Mouse (Mus musculus): ENCODE data around the gene Crebzf. TPM values are rescaled to one million over a fixed set of nuclear protein-coding genes. Genes with fewer than 3 reads are reported as not detected.
A peak's percentile ranks its signal among the peaks of the same experiment; 100 is the strongest.

Gene Crebzf
- polyA plus RNA-seq (2015; fragmentation: Nextera tagmentation; extraction: Ambion mirVana), result 36.4 and 38.9 TPM in 2 replicates

DNA sequence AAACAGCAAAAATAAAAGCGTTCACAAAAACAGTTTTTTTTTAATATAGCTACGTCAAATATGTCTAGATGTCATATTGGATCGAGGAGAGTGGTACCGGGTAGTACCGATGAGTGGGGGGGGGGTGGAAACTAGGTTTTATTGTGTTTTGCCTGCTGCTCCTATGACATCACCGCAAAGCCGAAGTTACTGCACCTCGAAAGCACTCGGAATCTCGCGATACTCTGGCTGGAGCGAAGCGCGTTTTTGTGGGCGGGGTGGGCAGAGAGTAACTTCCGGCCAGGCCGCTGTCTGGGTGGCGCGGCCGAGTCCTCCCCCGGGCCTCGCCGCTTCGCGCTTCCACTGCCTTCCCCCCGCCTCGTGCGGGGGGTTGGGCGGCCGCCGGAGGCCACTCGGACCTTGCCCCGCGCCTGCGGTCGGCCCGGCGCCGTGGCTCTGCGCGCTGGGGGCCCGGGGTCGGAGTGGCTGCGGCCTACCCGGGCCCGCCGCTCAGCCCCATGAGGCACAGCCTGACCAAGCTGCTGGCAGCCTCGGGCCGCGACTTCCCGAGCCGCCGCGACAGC, at the start of gene Crebzf:
Gene Crebzf, plus strand, starts transcription at position 212 of the 563 bp plus-strand sequence.
- WGBS, result under 1% methylated on average over 54 of the region's 54 CpGs
- Histone ChIP-seq H3K9me3 (replicated peaks) (no peaks in the 10 kb centered on the region), H3K27ac (replicated peaks) (peak within 1 kb of the TSS; percentile 97), H3K36me3 (peaks cover 2% of the 10 kb centered on the region; the same call in 1 of the 2 replicates), H3K9ac (peak within 1 kb of the TSS; percentile 98), H3K27me3 (no peaks in the 10 kb centered on the region), H3K4me1 (no peaks in the 10 kb centered on the region), H3K4me3 (replicated peaks) (peak within 1 kb of the TSS; percentile 91), H3K4me2 (replicated peaks) (peak within 1 kb of the TSS; percentile 67)
- ATAC-seq (ENCODE audit: insufficient number of reproducible peaks, low FRiP score, low TSS enrichment, low read depth), result peak; percentile 96

DNA sequence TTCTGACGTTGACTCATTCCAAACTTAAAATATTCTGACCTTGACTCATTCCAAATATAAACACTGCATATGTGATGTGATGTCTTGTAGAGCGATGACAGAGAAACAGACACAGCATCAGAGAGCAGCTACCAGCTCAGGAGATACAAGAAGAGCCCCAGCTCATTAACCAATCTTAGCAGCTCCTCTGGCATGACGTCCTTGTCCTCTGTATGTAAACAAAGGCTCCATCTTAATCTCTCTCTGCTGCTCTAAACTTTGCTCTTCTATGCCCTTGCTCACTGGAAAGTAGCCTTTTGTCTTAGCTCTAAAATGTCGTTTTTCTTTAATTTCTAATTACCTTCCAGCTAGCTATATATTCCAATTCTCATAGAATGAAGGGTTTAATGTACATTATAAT, 47.5 kb upstream of the Crebzf start:
- Histone ChIP-seq H3K27me3 (no peaks in the 10 kb centered on the region), H3K9ac (no peak overlapping the region), H3K27ac (replicated peaks) (no peak overlapping the region), H3K36me3 (no peaks in the 10 kb centered on the region), H3K9me3 (replicated peaks) (no peaks in the 10 kb centered on the region), H3K4me1 (no peaks in the 10 kb centered on the region; the same call in 1 of the 2 replicates), H3K4me3 (replicated peaks) (no peak overlapping the region), H3K4me2 (replicated peaks) (no peak overlapping the region)
- 44% methylated on average over 4 of the region's 4 CpGs for WGBS
- ATAC-seq (ENCODE audit: insufficient number of reproducible peaks, low FRiP score, low TSS enrichment, low read depth), result no peak

DNA sequence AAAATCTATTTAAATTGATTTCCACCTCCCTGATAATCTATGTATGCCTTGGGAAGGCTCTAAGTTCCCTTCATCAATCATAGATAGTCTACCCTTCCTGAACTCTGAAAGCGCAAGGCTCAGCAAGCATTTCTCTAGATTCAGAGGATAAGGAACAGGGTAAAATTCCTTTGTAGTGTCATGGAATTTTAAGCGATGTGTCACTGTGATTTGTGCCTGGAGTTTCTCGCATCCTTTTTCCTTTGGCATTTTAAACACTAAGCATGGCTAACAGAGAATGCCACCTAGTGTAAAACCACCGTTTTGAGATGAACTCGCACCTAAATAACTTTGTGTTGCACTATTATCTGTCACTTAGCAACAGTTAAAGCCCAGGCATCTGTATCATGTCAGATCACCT, 46.6 kb upstream of the Crebzf start:
- Histone ChIP-seq H3K4me3 (replicated peaks) (no peak overlapping the region), H3K4me1 (no peaks in the 10 kb centered on the region; the same call in 1 of the 2 replicates), H3K4me2 (replicated peaks) (no peak overlapping the region), H3K9me3 (replicated peaks) (no peaks in the 10 kb centered on the region), H3K27me3 (no peaks in the 10 kb centered on the region), H3K9ac (no peak overlapping the region), H3K27ac (replicated peaks) (no peak overlapping the region), H3K36me3 (no peaks in the 10 kb centered on the region)
- no peak for ATAC-seq (ENCODE audit: insufficient number of reproducible peaks, low FRiP score, low TSS enrichment, low read depth)
- WGBS, result 66% methylated on average over 5 of the region's 5 CpGs

DNA sequence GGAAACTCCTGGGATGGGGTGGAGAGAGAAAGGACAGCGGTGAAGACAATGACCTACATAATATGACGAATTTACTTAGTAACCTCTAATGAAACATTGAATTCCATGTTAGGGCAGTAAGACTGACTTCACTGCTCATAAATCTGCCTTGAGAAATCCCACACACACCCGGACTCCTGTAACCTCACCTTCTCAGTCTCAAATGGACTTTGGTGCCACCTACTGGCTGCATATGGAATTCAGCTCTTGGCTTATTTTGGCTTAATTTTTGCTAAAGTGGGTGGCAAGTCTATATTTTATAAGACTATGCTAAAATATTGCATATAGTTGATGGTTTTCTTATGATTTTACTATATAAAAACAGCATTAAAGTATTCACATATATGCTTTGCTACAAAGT, 32.6 kb upstream of the Crebzf start:
- ATAC-seq (ENCODE audit: insufficient number of reproducible peaks, low FRiP score, low TSS enrichment, low read depth), result no peak
- Histone ChIP-seq H3K4me1 (no peaks in the 10 kb centered on the region), H3K27me3 (no peaks in the 10 kb centered on the region), H3K9ac (no peak overlapping the region), H3K36me3 (no peaks in the 10 kb centered on the region), H3K9me3 (replicated peaks) (no peaks in the 10 kb centered on the region), H3K4me2 (replicated peaks) (no peak overlapping the region), H3K27ac (replicated peaks) (no peak overlapping the region), H3K4me3 (replicated peaks) (no peak overlapping the region)
- 54% methylated on average over 3 of the region's 3 CpGs for whole genome bisulfite sequencing

- Histone ChIP-seq H3K9ac (peak within 1 kb of the TSS; percentile 42), H3K27ac (replicated peaks) (no peak within 1 kb of the TSS), H3K4me2 (replicated peaks) (peak within 1 kb of the TSS; percentile 69), H3K36me3 (no peaks in the 10 kb centered on the region), H3K9me3 (replicated peaks) (no peaks in the 10 kb centered on the region), H3K4me1 (peaks cover 8% of the 10 kb centered on the region; the same call in 1 of the 2 replicates), H3K4me3 (replicated peaks) (peak within 1 kb of the TSS; percentile 41), H3K27me3 (no peaks in the 10 kb centered on the region)
- ATAC-seq (ENCODE audit: insufficient number of reproducible peaks, low FRiP score, low TSS enrichment, low read depth), result peak; percentile 100
- WGBS, result 21% methylated on average over 29 of the region's 29 CpGs
Measured at GRCm38 (mm10) chr7:90426020-90427001, 16.2 kb upstream of the Crebzf start, which contains the start of gene Ccdc89. TSS of gene Ccdc89 (plus strand) at chr7:90426577.

DNA sequence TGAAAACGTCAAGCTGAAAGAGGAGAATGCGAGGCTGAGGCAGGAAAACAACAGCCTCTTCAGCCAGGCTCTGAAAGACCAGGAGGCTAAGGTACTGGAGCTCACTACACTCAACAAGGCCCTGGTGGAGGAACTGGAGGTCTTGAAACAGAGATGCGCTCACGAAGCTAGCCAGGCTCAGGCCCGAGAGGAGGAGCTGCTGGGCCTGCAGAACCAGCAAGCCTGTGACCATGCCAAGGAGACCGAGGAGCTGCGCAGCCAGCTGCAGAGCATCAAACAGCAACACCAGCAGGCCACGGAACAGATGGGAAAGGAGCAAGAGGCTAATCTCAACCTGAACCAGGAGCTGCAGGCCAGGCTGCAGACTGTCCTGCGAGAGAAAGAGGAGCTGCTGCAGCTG, 15.5 kb upstream of the Crebzf start:
- H3K9ac ChIP-seq, result 0 out of 2 replicates have a peak overlapping the region, but pooled peaks have one; percentile 42
- H3K4me2 ChIP-seq (replicated peaks), result peak overlapping the region; percentile 69
- H3K27me3 ChIP-seq, result no peaks in the 10 kb centered on the region
- peaks cover 8% of the 10 kb centered on the region; the same call in 1 of the 2 replicates for H3K4me1 ChIP-seq
- H3K9me3 ChIP-seq (replicated peaks), result no peaks in the 10 kb centered on the region
- H3K27ac ChIP-seq (replicated peaks), result no peak overlapping the region
- 74% methylated on average over 9 of the region's 9 CpGs for WGBS
- H3K36me3 ChIP-seq, result no peaks in the 10 kb centered on the region
- no peak for ATAC-seq (ENCODE audit: insufficient number of reproducible peaks, low FRiP score, low TSS enrichment, low read depth)
- peak overlapping the region; percentile 41 for H3K4me3 ChIP-seq (replicated peaks)

DNA sequence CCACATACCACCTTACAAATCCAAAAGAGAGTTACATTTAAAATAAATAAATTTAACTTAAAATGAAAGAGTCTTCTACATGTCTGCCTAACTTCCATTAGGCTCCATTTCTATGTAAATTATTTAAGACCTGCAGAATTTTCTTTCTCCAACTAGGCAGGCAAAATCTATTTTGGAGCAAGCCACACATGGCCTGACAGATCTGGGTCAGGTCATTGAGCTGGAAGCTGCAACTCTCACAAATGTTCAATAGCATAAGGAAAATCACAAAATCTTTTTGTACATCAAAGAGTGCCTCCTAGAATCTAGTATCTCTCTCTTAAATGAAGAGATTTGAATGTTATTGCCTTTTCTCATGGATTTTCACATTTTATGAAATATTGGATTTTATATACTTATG, 10.3 kb upstream of the Crebzf start:
- H3K27ac ChIP-seq (replicated peaks), result no peak overlapping the region
- no peaks in the 10 kb centered on the region for H3K36me3 ChIP-seq
- no peaks in the 10 kb centered on the region for H3K27me3 ChIP-seq
- H3K4me3 ChIP-seq (replicated peaks), result no peak overlapping the region
- no peak for ATAC-seq (ENCODE audit: insufficient number of reproducible peaks, low FRiP score, low TSS enrichment, low read depth)
- H3K9me3 ChIP-seq (replicated peaks), result no peaks in the 10 kb centered on the region
- H3K4me1 ChIP-seq, result 0 out of 2 replicates have a peak, but pooled peaks cover under 1% of the 10 kb centered on the region
- H3K9ac ChIP-seq, result no peak overlapping the region
- no peak overlapping the region for H3K4me2 ChIP-seq (replicated peaks)

DNA sequence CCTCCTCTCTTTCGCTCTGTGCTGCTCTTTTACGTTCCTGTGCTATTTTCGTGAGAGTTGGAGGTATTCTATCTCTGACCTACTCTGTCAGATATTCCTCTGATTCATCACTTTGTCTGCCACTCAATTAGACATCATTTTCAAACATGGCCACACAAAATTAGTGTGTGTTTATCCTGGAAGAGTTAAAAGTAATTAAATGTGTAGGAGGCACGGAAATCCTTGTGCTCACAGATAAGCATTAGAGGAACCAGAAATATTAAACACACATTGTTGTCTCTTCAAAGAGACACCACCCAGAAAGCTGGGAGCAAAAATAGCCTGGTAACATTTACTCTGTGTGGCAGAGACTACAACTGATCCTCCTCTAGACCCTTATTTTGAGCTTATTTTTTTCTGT, 2.5 kb upstream of the Crebzf start:
- H3K27ac ChIP-seq (replicated peaks), result no peak overlapping the region
- no peak overlapping the region for H3K4me3 ChIP-seq (replicated peaks)
- no peak for ATAC-seq (ENCODE audit: insufficient number of reproducible peaks, low FRiP score, low TSS enrichment, low read depth)
- H3K9ac ChIP-seq, result no peak overlapping the region
- H3K9me3 ChIP-seq (replicated peaks), result no peaks in the 10 kb centered on the region
- WGBS, result 84% methylated on average over 4 of the region's 4 CpGs
- H3K27me3 ChIP-seq, result no peaks in the 10 kb centered on the region
- no peaks in the 10 kb centered on the region for H3K4me1 ChIP-seq
- H3K36me3 ChIP-seq, result no peaks in the 10 kb centered on the region
- no peak overlapping the region for H3K4me2 ChIP-seq (replicated peaks)

DNA sequence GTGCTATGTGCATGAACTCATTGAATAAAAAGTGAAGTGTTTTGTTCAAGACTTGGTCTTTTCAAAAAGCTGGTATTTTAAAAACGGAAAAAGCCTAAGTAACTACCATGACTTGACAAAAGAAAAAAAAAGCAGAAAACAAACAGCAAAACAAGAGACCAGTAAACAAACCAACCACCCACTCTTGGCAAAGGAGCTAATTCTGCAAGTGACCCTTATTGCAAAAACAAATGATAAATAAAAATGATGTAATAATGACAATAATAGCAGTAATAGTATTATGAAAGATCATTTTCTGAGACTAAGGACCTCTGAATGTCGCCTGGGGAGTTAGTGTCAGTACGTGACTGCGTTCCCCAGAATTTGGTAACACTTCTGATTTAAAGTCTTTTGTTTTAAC, 459 bp upstream of the Crebzf start:
- H3K36me3 ChIP-seq, result no peaks in the 10 kb centered on the region
- peak overlapping the region; percentile 91 for H3K4me3 ChIP-seq (replicated peaks)
- peak overlapping the region; percentile 97 for H3K27ac ChIP-seq (replicated peaks)
- H3K9ac ChIP-seq, result peak overlapping the region; percentile 33; the same call in 1 of the 2 replicates
- 7% methylated on average over 4 of the region's 4 CpGs for WGBS
- H3K9me3 ChIP-seq (replicated peaks), result no peaks in the 10 kb centered on the region
- H3K27me3 ChIP-seq, result no peaks in the 10 kb centered on the region
- no peaks in the 10 kb centered on the region for H3K4me1 ChIP-seq
- ATAC-seq (ENCODE audit: insufficient number of reproducible peaks, low FRiP score, low TSS enrichment, low read depth), result no peak
- H3K4me2 ChIP-seq (replicated peaks), result peak overlapping the region; percentile 56

DNA sequence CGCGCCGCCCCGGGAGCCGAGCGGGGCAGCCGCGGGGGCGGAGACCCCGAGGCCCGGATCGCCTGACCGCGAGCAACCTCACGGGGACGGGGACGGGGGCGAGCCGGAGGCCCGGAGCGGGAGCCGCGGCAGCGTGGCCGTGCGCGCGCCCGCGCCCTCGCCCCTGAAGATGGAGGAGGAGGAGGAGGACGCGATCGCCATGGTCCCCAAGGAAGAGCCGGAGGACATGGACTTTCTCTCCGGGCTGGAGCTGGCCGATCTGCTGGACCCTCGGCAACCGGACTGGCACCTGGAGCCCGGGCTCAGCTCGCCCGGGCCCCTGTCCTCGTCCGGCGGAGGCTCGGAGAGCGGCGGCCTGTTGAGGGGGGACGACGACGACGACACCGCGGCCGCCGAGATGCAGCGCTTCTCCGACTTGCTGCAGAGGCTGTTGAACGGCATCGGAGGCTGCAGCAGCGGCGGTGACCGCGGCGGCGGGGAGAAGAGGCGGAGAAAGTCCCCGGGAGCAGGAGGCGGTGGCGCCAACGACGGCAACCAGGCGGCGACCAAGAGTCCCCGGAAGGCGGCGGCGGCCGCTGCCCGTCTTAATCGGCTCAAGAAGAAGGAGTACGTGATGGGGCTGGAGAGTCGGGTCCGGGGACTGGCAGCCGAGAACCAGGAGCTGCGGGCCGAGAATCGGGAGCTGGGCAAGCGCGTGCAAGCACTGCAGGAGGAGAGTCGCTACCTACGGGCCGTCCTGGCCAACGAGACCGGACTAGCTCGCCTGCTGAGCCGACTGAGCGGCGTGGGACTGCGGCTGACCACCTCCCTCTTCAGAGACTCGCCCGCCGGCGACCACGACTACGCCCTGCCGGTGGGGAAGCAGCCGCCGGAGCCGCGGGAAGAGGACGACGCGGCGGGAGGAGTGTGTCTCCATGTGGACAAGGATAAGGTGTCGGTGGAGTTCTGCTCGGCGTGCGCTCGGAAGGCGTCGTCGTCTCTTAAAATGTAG, 867 bp downstream of the Crebzf start:
- Histone ChIP-seq H3K4me2 (replicated peaks) (peak overlapping the region; percentile 67), H3K9ac (peak overlapping the region; percentile 98), H3K27me3 (no peaks in the 10 kb centered on the region), H3K4me1 (no peaks in the 10 kb centered on the region), H3K36me3 (peaks cover 3% of the 10 kb centered on the region; the same call in 1 of the 2 replicates), H3K27ac (replicated peaks) (peak overlapping the region; percentile 97), H3K9me3 (replicated peaks) (no peaks in the 10 kb centered on the region), H3K4me3 (replicated peaks) (peak overlapping the region; percentile 91)
- WGBS, result under 1% methylated on average over 97 of the region's 123 CpGs
- ATAC-seq (ENCODE audit: insufficient number of reproducible peaks, low FRiP score, low TSS enrichment, low read depth), result peak; percentile 75; the same call in 1 of the 2 replicates

Data from embryonic facial prominence, embryonic 15.5 days (tissue).